Comparison of ENCODE assay signal across 11 mouse cellular contexts in genomic region chr6:53470999-53471591, GRCm38 (mm10).
A peak's percentile ranks its signal among the peaks of the same experiment; 100 is the strongest.
DNase-seq lines count a peak whose midpoint lies in the region; ATAC-seq and TF ChIP-seq lines count a peak whose summit lies in the region.
"Had no signal": no experiment of that assay in that cellular context is flagged by ENCODE, and none has a peak within 500 bp of the region (broad histone marks: within the 10 kb centered on the region; RNA-seq: fewer than 3 reads in every experiment).

No protein-coding gene starts in this region.

- no peak overlapping the region for H3K27ac ChIP-seq in heart, postnatal 0 days (ENCODE audit: low read depth)
- H3K27ac ChIP-seq in heart, embryonic 10.5 days: no peak overlapping the region
- H3K27ac ChIP-seq in lung, embryonic 15.5 days: peak overlapping the region; percentile 31
- H3K27ac ChIP-seq in limb, embryonic 11.5 days (replicated peaks; ENCODE audit: low read depth, low read length): peak overlapping the region; percentile 64; the same call in 1 of the 2 replicates

- no peak for ATAC-seq in heart, postnatal 0 days (ENCODE audit: insufficient read depth, low read depth)
- no peak for ATAC-seq in lung, embryonic 15.5 days (ENCODE audit: borderline replicate concordance, extremely low read depth, low FRiP score, low TSS enrichment)
- ATAC-seq in limb, embryonic 11.5 days (ENCODE audit: insufficient number of reproducible peaks, low FRiP score, low TSS enrichment, low read depth): no peak
- ATAC-seq in inflammation-experienced regulatory T-cells, adult 6 months: no peak
- ATAC-seq: CD4-positive, CD25-positive, alpha-beta regulatory T cell, adult 4 months had no signal

- H3K4me1 ChIP-seq in heart, postnatal 0 days (ENCODE audit: control insufficient read depth, insufficient read depth): no peaks in the 10 kb centered on the region
- H3K4me1 ChIP-seq in heart, embryonic 10.5 days: peaks cover 11% of the 10 kb centered on the region; the same call in 1 of the 2 replicates
- peaks cover 18% of the 10 kb centered on the region for H3K4me1 ChIP-seq in lung, embryonic 15.5 days
- H3K4me1 ChIP-seq in limb, embryonic 11.5 days (ENCODE audit: control insufficient read depth, insufficient read depth, low read length): peaks cover 31% of the 10 kb centered on the region

- no peaks in the 10 kb centered on the region for H3K36me3 ChIP-seq in heart, postnatal 0 days (replicated peaks; ENCODE audit: control insufficient read depth, insufficient read depth, low read length)
- H3K36me3 ChIP-seq in heart, embryonic 10.5 days: no peaks in the 10 kb centered on the region
- no peaks in the 10 kb centered on the region for H3K36me3 ChIP-seq in lung, embryonic 15.5 days
- no peaks in the 10 kb centered on the region for H3K36me3 ChIP-seq in limb, embryonic 11.5 days (ENCODE audit: control insufficient read depth, insufficient read depth, low read length)

- no peak for TF ChIP-seq CTCF in heart, postnatal 0 days (IDR thresholded peaks at IDR 0.05; ENCODE audit: low read depth)

- WGBS in heart, postnatal 0 days: 56% methylated on average over 9 of the region's 9 CpGs
- WGBS in heart, embryonic 10.5 days: 73% methylated on average over 9 of the region's 9 CpGs
- WGBS in lung, embryonic 15.5 days: 25% methylated on average over 9 of the region's 9 CpGs
- WGBS in limb, embryonic 11.5 days: 37% methylated on average over 9 of the region's 9 CpGs

- 0 out of 2 replicates have a peak overlapping the region, but pooled peaks have one; percentile 33 for H3K4me2 ChIP-seq in heart, postnatal 0 days (ENCODE audit: low read depth, low read length)
- H3K4me2 ChIP-seq in lung, embryonic 15.5 days: peak overlapping the region; percentile 31
- H3K4me2 ChIP-seq in limb, embryonic 11.5 days (ENCODE audit: low read depth, severe bottlenecking): no peak overlapping the region
- H3K4me2 ChIP-seq: midbrain, embryonic 11.5 days had no signal

- H3K9ac ChIP-seq in heart, postnatal 0 days (replicated peaks; ENCODE audit: low read depth, low read length): no peak overlapping the region
- H3K9ac ChIP-seq in lung, embryonic 15.5 days: no peak overlapping the region
- H3K9ac ChIP-seq in limb, embryonic 11.5 days (ENCODE audit: low read length): no peak overlapping the region
- H3K9ac ChIP-seq: forebrain, postnatal 0 days had no signal

- DNase-seq in heart, postnatal 0 days (ENCODE audit: low spot score): no peak
- no peak for DNase-seq in heart, embryonic 10.5 days (ENCODE audit: low spot score)
- DNase-seq in lung, postnatal 4 days: no peak
- peak; percentile 48 for DNase-seq in limb, embryonic 11.5 days (ENCODE audit: low spot score)
- no peak for DNase-seq in adrenal gland, postnatal 36 days
- DNase-seq: adrenal gland, postnatal 25 days had no signal

- no peaks in the 10 kb centered on the region for H3K27me3 ChIP-seq in heart, postnatal 0 days (ENCODE audit: control insufficient read depth, insufficient read depth, low read length)
- H3K27me3 ChIP-seq in heart, embryonic 10.5 days (ENCODE audit: insufficient read depth, poor library complexity, severe bottlenecking): no peaks in the 10 kb centered on the region
- H3K27me3 ChIP-seq in lung, embryonic 15.5 days: no peaks in the 10 kb centered on the region
- H3K27me3 ChIP-seq in limb, embryonic 11.5 days (ENCODE audit: control insufficient read depth, insufficient read depth, low read length): no peaks in the 10 kb centered on the region

- no peak for TF ChIP-seq EP300 in heart, postnatal 0 days (IDR thresholded peaks at IDR 0.05; ENCODE audit: low read depth)

- H3K4me3 ChIP-seq in heart, postnatal 0 days (ENCODE audit: low read depth, low read length): no peak overlapping the region
- H3K4me3 ChIP-seq in heart, embryonic 10.5 days: no peak overlapping the region
- H3K4me3 ChIP-seq in lung, embryonic 15.5 days: no peak overlapping the region
- no peak overlapping the region for H3K4me3 ChIP-seq in limb, embryonic 11.5 days (ENCODE audit: low read depth, low read length)

- H3K9me3 ChIP-seq in heart, postnatal 0 days (replicated peaks; ENCODE audit: control insufficient read depth, low read length): no peaks in the 10 kb centered on the region
- H3K9me3 ChIP-seq in heart, embryonic 10.5 days: no peaks in the 10 kb centered on the region
- H3K9me3 ChIP-seq in lung, embryonic 15.5 days: no peaks in the 10 kb centered on the region
- H3K9me3 ChIP-seq in limb, embryonic 11.5 days (ENCODE audit: control insufficient read depth, low read length): no peaks in the 10 kb centered on the region

Comparison
In these comparisons a context has a peak if more than half of its experiments do, and no peak if none do; other contexts are left out.
1. H3K27ac ChIP-seq: peak in lung, embryonic 15.5 days (single experiment) and limb, embryonic 11.5 days (single experiment); none in heart, postnatal 0 days (single experiment) and heart, embryonic 10.5 days (single experiment).